Mouse (Mus musculus) heart, adult 18-20 months (tissue): Measurements from ENCODE around the gene Cant1. TPM values are rescaled to one million over a fixed set of nuclear protein-coding genes. Genes with fewer than 3 reads are reported as not detected.

Experiments used
- DNase-seq, 2 experiments: peaks; one replicate each; pipeline ENCODE4 v3.0.0; 2021 to 2022; ENCODE audit warnings: mixed read lengths in 1 of 2
- total RNA-seq, 2 experiments: library from RNA; stranded (reverse); gene quantifications; 2 replicates each; pipeline ENCODE4 v1.2.3; 2021

Cant1 gene
- total RNA-seq, 2 experiments from 2014 or later = 17.5 to 18.6 TPM

DNA sequence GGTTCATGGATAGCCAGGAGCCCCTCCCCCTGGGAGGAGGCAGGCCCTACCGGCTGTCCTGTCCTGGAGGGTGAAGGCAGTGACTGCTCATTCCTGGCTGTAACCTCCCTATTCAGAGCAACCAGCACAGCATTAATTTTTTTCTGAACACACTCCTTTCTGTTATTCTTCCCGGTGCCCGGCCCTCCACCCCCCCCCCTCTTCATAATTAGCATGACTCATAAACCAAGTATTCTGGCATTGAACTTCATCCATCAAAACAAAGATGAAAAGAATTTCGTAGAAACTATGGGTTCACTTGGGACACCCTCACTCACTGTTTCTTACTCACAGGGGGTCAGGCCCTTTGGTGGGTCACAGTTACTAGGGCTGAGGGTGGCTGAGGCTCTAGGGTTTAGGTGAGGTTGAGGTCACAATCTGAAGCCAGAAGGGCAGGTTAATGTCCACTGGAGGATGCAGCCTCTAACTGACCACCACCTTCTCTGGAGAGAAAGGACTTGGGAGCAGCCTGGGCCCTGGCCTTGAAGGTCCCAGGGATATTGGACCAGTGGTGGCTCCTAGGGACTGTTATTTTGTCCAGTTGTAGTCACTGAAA is 11.5 kb upstream of the Cant1 start:
- no peak for DNase-seq

DNA sequence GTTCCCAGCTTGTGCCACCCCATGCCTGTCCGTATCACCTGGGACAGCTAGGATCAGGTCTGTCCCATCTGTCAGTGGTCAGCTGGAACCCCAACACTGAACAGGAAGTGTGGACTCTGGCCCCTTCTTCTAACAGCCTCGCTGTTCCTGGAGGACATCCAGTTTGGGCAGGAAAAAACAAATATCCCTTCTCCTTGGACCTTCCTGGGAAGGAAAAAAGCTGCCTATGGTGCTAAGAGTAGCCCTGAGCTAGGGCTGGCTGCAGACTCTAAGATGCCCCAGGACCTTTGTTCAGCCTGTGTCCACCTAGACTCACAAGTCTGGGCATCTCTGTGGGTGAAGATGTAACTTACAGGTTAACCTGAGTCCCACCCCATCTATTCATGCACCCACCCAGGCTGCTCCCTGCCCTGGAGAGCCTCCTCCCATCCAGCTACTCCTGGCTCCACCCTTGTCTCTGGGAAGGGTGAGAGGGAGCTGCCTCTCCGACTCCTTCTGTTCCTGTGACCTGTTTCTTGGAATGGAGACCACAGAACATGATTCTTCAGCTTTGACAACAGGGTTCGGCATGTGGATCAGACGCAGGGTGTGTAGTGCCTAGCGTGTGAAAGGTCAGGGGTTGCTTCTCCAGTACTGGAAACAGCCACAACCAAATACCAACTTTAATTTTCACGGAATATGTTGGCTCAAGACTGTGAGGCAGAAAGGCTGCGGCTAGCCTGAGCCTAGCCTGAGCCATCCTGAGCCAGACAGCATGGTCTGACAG is 10.2 kb upstream of the Cant1 start:
- DNase-seq = peak; percentile 71 to 78

DNA sequence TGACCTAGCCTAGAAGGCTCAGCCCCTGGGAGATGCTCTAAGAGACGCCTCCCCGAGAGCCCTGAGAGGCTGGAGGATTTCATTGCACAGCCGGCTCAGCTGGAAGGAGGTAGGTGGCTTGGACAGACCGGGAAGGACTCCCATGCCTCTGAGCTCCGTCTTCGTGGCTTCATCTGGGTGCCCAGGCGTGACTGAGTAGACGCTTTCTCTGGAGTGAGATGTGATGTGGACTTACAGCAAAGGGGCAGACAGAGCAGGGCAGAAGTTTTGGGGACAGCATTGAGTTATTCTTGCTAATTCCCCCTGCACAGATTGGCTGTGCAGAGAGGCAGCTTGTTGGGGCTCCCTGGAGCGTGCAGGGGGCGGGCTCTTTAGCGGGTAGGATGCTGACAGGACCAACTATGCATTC is 9.6 kb upstream of the Cant1 start:
- DNase-seq = peak; percentile 71 to 72

DNA sequence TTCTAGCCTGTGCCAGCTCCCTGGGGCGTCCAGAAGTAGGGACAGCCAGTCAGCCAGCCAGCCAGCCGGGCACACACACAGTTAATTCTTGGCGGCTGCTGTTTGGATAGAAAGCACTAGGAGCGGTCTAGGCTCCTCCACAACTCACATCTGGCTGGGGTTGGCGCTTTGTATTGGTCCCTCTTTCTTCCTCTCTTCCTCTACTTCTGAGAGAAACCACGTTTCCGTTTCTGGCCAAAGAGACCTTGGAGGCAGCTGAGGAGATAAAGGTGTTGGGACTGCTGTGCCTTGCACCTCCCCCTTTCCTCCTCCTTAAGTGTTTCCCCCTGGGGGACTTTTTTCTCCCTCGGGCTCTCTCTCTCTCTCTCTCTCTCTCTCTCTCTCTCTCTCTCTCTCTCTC is 9.1 kb upstream of the Cant1 start, which contains the start of gene C1qtnf1:
Gene C1qtnf1, plus strand, starts transcription at position 218 of the 400 bp plus-strand sequence.
- peak; percentile 62 to 67 for DNase-seq

DNA sequence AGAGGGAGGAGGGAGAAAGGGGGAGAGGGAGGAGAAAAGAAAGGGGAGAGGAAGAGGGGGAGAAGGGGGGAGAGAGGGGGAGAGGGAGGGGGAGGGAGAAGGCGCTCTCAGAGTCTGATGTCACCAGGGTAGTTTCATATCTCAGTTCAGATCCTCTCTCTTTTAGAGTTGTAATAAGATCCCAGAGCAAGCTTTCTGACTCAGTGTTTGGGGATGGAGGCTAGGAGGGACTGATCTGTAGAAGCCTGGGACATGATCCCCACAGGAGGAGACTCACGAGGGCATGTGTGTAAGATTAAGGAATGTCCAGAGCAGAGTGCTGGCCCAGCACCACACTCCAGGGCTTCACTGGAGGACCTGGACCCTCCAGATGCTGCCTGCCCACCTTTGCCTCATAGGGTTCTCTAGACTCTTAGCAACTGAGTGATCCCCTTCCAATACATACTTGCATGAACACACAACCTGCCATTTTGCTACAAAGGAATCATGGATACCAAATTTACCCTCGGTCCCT is 8.4 kb upstream of the Cant1 start:
- DNase-seq = no peak

DNA sequence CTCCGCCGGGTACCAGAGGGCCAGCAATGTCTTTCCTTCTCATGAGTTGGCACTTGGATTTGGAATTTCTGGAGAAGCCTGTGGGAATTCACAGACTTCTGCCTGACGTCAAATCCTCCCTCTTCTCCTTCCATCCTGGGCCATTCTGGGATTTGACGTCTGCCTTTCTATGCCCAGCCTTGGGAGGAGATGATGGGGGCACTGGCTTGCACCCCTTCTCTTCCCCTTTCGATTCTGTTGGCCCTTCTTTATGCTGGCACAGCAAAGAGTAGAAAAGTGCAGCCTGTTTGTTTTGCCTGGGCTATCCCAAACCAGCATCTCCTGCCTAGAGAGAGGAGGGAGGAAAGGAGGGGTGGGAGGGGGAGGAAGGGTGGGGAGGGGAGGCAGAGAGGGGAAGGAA is 7.9 kb upstream of the Cant1 start:
- DNase-seq = no peak

DNA sequence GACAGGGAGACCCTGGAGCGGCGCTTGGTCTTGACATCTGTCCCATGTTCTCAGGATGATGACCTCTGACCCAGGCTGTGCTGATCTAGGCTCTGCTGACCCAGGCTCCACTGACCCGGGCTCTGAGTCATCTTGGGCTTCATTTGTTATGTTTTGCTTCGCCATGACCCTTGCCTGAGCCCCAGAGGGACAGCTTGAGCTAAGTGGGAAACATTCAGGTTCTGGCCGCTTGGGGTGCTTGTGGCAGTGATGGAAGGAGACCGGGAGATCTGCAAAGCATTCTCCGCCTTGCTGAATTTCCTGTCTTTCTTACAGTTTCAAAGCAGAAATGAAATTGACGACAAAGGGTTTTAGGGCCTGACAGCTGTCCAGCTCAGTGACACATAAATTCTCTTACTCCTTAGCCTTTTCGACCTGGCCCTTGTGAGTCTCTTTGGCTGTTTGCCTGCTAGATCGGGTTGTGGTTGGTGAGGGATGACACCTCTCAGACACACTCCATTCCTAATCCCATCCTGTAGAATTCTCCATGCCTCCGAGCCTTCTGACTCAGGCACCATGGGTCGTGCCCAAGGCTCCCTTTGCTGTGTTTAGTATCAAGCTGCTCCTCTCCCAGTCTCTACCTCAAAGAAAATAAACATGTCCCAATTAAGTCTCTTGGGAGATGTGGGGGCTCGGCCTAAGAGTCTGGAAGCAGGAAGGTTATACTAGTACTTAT is 5.9 kb upstream of the Cant1 start:
- peak; percentile 57 to 69 for DNase-seq

DNA sequence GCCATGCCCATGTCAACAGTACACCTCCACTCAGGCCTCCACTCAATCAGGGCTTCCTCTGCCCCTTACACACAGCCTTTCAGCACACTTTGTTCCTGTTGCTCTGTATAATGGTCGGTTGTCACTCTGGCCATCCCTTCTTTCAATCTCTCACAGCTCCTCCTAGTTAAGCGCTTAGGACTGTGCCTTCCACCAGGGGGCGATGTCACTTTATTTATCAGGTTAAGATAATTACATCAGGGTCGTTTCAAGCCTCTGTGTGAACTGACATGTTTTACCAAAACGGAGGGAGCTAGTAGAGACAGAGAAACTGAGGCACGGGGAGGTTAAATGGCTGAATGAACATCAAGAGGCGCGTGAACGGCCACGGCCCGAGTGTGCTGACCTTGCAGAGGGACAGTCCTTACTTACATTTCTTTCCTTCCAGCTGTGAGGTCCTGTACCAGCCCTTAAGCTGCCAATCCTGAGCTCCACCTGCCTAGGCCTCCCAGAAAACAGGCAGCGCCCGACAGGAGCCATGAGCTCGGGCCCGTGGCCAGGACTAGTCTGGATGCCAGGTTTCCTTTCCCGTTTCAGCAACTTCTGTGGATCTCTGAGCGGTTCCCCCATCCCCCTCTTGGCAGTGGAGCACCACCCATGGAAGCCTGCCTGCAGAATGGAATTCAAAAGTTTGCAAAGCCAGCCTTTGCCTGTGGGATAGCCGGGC is 4.5 kb upstream of the Cant1 start:
- DNase-seq = peak; percentile 86 to 94

DNA sequence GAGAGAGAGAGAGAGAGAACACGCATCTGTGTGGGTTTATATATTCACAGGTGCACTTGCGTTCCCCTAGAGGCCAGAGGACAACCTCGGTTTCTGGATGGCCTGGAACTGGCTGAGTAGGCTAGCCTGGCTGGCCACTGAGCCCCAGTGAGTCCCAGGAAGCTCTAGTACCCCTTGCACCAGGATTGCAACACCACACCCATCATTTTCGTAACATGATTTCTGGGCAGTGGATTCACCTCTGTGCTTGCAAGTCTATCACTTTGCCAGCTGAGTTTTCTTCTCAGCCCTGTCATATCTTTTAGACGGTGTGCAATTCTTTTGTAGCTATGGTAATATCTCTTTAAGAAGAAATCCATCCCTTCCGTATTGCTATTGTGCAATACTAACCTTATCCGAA is 1.4 kb upstream of the Cant1 start:
- DNase-seq = no peak

DNA sequence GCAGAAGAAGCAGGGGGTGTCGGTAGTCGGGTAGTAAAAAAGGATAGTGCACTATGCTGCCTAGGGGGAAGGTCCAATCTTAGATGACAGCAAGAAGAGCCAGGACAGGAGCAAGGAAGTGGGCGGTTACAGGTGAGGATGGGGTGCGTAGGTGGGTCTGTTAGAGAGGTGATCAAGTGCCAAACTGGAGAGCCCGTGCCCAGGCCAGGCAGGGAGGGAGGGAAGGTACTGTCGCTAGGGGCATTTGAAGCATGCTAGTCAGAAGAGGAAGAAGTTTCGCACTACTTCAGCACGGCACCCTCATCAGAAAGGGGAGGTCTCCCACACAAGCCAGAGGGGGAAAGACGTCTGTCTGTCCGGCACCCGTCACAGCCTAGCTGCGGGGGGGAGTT is 448 bp downstream of the Cant1 start:
- DNase-seq = no peak

DNA sequence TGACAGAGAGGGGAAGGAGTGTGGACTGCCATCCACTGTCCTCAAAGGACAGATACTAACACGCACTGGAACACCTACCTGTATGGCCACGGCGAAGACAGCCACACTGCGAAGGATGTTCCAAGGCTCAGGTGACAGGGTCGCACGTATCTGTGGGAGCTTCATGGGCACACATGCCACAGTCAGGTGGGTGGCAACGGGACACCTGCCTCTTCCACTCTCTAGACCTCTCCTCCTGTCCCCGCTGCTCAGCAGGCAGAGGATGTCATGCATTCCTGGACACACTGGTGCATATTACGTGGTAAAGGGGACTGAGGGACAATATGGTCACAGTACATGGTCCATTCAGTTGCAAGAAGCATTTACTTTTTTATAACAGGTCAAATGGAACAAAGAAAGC is 1.4 kb downstream of the Cant1 start:
- no peak for DNase-seq

DNA sequence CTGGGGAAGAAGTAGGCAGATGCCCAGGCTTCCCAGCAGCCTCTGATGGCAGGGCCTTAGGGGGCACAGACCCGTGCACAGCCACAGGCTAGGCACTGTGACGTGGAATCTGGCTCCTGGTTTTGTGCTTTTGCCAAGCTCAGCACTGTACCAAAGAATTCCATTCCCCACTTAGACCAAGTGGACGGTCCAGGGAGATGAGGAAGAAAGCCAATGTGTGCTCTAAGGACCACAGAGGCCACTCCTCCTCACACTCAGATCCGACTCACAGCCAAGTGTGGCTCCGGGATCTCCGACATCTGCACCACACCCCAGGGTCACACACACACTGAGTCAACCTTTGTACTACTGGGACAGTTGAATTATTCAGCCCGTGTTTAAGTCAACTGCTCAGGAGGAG is 2.8 kb downstream of the Cant1 start:
- no peak for DNase-seq

DNA sequence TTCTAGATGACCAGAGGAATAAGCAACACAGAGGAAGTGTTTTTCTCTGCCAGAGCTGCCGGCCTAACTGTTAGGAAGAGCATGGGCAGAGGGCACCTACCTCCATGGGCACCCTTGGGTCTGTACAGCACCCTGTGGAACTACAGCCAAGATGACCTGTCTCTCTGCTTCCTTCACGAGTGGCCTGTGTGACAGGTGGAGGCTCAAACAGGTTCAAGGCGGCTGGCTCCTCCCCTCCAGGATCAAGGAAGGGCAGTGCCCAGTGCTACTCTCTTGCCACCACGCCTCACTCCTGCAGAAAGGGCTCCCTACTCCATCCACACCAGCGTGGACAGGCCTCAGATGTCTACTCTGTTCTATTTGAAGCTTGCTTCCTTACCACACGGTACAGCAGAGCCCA is 3.3 kb downstream of the Cant1 start:
- no peak for DNase-seq

DNA sequence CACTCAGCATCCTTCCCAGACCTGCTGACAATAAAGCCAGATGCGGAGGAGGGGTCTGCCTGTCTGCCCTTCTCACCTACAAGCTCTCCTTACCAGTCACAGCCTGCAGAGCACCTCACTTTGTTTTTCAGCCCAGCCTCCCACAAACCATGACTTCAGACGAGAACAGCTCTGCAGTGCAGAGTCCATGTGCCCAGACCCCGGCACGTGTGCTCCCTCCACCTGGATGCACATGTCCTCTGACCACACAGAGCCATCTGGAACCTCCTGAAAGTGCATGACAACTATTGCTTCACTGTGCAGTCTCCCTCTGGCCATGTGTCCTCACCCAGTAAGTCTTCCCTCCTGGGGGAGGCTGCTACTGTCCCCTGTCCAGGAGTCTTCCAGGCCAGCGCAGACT is 4.6 kb downstream of the Cant1 start:
- no peak for DNase-seq

DNA sequence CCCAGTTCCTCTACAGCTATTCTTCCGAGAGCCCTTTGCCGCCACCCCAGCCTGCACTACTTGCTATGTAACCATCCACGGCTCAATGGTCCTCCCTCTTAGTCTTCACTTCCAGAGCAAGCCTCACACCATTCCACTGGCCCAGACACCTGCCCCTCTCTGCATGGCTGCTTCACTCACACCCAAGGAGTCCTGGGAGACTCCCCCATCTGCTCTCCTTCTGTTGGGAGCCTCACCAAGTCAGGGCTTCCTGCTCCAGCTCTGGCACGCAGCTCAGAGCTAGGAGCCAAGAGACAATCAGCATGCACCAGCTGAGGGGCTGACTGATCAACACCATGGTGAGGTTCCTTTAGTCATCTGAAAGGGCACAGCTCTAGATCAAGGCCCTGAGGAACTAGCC is 5.8 kb downstream of the Cant1 start:
- DNase-seq = no peak

DNA sequence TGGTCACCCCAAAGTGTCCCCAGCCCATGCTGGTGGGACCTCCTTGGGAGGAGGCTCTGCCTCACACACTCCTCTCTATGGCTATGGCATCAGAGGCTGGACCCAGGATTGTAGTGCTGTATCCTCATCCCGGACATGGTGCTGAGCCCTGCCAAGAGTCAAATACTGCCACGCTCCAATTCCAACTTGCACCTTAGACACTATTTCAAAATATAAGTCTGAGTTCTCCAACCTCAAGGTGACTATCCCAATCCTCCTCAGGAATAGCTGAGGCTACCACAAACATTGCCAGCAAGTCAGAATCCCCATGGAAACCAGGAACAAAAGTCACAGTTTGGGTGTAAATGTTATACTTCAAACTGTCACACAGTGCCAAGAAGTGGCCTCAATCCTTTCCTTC is 6.3 kb downstream of the Cant1 start:
- no peak for DNase-seq

DNA sequence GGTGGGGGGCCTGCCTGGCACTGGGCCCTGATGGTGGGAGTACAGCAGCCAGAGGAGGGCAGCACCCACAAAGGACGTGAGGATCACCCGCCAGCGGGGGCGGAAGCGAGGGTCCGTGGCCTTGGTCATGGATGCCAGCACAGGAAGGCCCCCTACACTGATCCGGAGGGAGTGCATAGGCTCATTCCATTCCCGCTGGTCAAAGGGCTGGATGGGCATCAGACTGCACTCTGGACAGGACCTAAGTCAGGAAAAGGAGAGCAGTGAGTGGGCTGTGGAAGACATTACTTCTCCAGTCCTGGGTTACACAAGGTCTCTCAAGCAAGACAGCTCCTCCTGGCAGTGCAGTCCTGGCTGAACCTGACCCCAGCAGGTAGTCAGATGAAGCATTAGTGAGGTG is 7.6 kb downstream of the Cant1 start:
- DNase-seq = no peak

DNA sequence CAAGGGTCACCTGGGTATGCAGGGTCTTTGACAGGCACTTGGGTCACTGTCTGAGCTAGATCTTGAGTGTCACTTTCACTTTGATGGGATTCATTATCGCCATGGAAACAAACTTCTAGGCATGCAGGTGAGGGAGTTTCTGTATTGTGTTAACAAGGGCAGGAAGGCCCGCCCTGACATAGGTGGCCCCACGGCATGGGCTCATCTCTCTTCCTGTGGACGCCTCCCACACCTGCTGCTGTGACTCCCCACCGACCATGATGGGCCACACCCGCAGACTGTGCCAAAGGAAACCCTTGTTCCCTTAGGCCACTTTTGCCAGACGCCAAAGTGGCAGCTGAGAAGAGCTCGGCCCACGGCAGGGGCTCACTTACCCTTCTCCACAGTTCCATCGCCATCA is 8.4 kb downstream of the Cant1 start:
- no peak for DNase-seq

DNA sequence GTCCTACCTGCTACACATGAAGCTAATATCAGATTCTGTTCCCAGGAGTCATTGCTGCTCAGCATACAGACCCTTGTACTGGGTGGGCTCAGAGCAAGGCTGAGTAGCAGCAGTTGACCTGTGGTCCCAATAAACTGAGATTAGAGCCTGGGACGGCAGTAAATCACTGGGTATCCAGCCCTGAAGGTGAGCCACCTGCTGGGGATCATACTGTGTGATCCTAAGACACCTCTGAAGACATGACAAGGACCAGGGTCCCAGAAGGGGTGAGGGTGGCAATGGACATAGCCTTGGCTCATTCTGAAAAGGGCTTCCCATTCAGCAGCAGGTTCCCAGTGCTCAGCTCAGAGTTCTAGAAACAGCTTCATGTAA is 8.8 kb downstream of the Cant1 start:
- no peak for DNase-seq

DNA sequence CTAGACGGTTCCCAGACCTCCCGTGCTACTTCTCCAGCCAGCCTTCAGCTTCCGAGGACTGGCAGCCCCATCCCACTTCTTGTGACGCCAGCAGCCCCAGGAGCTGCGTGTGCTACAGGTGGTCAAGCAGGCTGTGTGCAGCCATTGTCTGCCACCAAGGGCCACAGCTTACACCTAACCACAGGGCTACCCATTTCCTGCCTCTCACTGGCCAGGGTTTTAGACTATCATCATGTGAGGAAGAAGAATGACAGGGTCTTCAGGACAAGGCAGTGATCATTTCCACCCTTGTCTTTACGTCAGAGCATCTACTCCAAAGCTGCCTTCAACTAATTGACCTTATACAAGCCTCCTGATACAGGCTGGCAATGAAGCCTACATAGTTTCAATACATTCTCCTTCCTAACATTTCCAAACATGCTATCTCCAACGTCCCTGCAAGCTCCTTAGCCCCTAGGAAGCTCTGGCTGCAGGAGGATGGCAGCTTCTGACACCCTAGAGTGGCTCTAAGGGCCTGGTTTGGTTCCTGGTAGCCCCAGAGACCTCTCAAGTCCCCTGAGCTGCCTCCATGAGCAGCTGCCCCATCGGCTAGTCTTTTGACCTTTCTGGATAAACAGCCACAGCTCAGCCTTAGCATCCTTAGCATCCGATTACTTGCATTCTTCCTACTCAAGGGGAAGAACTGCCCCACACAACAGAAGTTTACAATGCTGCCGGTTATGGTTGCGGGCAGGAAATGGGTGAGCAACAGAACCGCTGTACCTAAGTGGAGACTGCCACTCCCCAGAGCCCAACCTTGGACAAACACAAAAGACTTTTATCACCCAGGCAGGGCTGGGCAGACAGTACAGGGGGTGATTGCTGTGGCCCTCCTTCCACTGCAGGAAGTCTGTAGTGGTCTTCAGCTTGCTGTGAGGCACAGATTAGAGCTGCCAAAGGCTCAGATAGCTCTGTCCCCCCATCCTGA is 9.5 kb downstream of the Cant1 start:
- no peak for DNase-seq

DNA sequence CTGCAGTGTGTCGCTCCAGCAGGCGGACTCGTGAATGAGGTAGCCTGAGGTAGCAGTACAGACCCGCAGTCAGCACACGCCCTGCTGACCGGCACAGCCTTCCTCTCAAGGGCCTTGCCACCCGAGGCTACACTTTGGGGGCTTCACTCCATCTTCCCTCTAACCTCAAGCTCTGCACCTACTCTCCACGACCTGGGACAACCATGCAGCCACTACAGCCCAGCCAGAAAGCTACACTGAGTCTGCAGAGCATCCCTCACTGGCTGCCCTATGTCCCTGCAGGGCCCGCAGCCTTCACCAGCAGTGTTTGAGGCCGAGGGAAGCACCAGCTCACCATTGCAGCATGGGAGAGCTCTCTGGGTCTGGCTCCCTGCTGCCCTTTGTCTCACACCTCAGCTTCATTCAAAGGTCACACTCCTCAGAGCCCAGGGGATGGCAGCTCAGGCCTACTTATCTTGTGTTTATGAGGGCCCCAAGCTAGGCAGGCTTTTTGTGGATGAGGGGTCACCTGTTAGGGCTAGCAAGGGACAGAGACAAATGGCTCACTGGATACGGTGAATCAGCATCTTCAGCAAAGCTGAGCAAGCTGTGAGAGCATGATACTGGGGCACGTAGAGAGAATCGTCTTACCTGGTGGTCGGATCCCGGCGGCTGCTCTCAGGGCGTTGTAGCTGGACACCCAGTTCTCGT is 10.7 kb downstream of the Cant1 start:
- DNase-seq = no peak
